Mouse (Mus musculus): Measurements from ENCODE around the gene Sema6d. TPM values are rescaled to one million over a fixed set of nuclear protein-coding genes. Genes with fewer than 3 reads are reported as not detected.

The Sema6d gene
- polyA plus RNA-seq, 1 experiment from 2014 or later, result 27.5 TPM

GRCm38 (mm10) chr2:124562091-124562490 lies 472.3 kb downstream of the Sema6d start:
- H3K27ac ChIP-seq (ENCODE audit: poor library complexity, severe bottlenecking), result no peak overlapping the region
- WGBS, result 64% methylated on average over 2 of the region's 2 CpGs

GRCm38 (mm10) chr2:124563759-124564158 lies 474.0 kb downstream of the Sema6d start:
- H3K4me2 ChIP-seq, result no peak overlapping the region
- no peaks in the 10 kb centered on the region for H3K36me3 ChIP-seq
- H3K9ac ChIP-seq, result no peak overlapping the region
- H3K27me3 ChIP-seq (replicated peaks), result no peaks in the 10 kb centered on the region
- 79% methylated on average over 5 of the region's 5 CpGs for WGBS
- H3K9me3 ChIP-seq (replicated peaks), result no peaks in the 10 kb centered on the region
- H3K4me1 ChIP-seq (replicated peaks), result peaks cover 5% of the 10 kb centered on the region; the same call in 1 of the 2 replicates
- no peak overlapping the region for H3K27ac ChIP-seq (ENCODE audit: poor library complexity, severe bottlenecking)
- ATAC-seq (ENCODE audit: insufficient number of reproducible peaks, low FRiP score), result no peak
- no peak overlapping the region for H3K4me3 ChIP-seq

More at GRCm38 (mm10) chr2:124562091-124562490, 472.3 kb downstream of the Sema6d start:
- Histone ChIP-seq H3K4me1 (replicated peaks) (peaks cover 8% of the 10 kb centered on the region; the same call in 1 of the 2 replicates), H3K27me3 (replicated peaks) (no peaks in the 10 kb centered on the region), H3K36me3 (no peaks in the 10 kb centered on the region), H3K4me2 (no peak overlapping the region), H3K4me3 (no peak overlapping the region), H3K9ac (no peak overlapping the region), H3K9me3 (replicated peaks) (no peaks in the 10 kb centered on the region)
- ATAC-seq (ENCODE audit: insufficient number of reproducible peaks, low FRiP score), result no peak

GRCm38 (mm10) chr2:124573734-124574133 lies 484.0 kb downstream of the Sema6d start:
- Histone ChIP-seq H3K4me3 (no peak overlapping the region), H3K27ac (ENCODE audit: poor library complexity, severe bottlenecking) (no peak overlapping the region), H3K27me3 (replicated peaks) (no peaks in the 10 kb centered on the region), H3K4me1 (replicated peaks) (peaks cover 3% of the 10 kb centered on the region; the same call in 1 of the 2 replicates), H3K9me3 (replicated peaks) (no peaks in the 10 kb centered on the region), H3K4me2 (no peak overlapping the region), H3K9ac (no peak overlapping the region), H3K36me3 (no peaks in the 10 kb centered on the region)
- no peak for ATAC-seq (ENCODE audit: insufficient number of reproducible peaks, low FRiP score)
- WGBS, result 61% methylated on average over 4 of the region's 4 CpGs

GRCm38 (mm10) chr2:124576053-124576452 lies 486.3 kb downstream of the Sema6d start:
- Histone ChIP-seq H3K27ac (ENCODE audit: poor library complexity, severe bottlenecking) (no peak overlapping the region), H3K4me3 (no peak overlapping the region), H3K9me3 (replicated peaks) (no peaks in the 10 kb centered on the region), H3K4me1 (replicated peaks) (peaks cover 3% of the 10 kb centered on the region; the same call in 1 of the 2 replicates), H3K9ac (no peak overlapping the region), H3K27me3 (replicated peaks) (no peaks in the 10 kb centered on the region), H3K4me2 (no peak overlapping the region), H3K36me3 (no peaks in the 10 kb centered on the region)
- no peak for ATAC-seq (ENCODE audit: insufficient number of reproducible peaks, low FRiP score)
- WGBS, result 61% methylated on average over 2 of the region's 2 CpGs

- no peak overlapping the region for H3K4me2 ChIP-seq
- no peak overlapping the region for H3K27ac ChIP-seq (ENCODE audit: poor library complexity, severe bottlenecking)
- no peaks in the 10 kb centered on the region for H3K36me3 ChIP-seq
- WGBS, result 63% methylated on average over 7 of the region's 7 CpGs
- no peaks in the 10 kb centered on the region for H3K27me3 ChIP-seq (replicated peaks)
- no peak overlapping the region for H3K9ac ChIP-seq
- no peak overlapping the region for H3K4me3 ChIP-seq
- H3K9me3 ChIP-seq (replicated peaks), result no peaks in the 10 kb centered on the region
- ATAC-seq (ENCODE audit: insufficient number of reproducible peaks, low FRiP score), result no peak
- H3K4me1 ChIP-seq (replicated peaks), result 0 out of 2 replicates have a peak, but pooled peaks cover 5% of the 10 kb centered on the region
Measured at GRCm38 (mm10) chr2:124583561-124583960, 493.8 kb downstream of the Sema6d start.

- Histone ChIP-seq H3K9me3 (replicated peaks) (no peaks in the 10 kb centered on the region), H3K27me3 (replicated peaks) (no peaks in the 10 kb centered on the region), H3K9ac (no peak overlapping the region), H3K27ac (ENCODE audit: poor library complexity, severe bottlenecking) (no peak overlapping the region), H3K4me1 (replicated peaks) (no peaks in the 10 kb centered on the region), H3K36me3 (no peaks in the 10 kb centered on the region), H3K4me3 (no peak overlapping the region), H3K4me2 (no peak overlapping the region)
- WGBS, result 91% methylated on average over 4 of the region's 4 CpGs
- ATAC-seq (ENCODE audit: insufficient number of reproducible peaks, low FRiP score), result no peak
Measured at GRCm38 (mm10) chr2:124592750-124593149, 503.0 kb downstream of the Sema6d start.

- no peaks in the 10 kb centered on the region for H3K36me3 ChIP-seq
- no peak overlapping the region for H3K4me2 ChIP-seq
- no peaks in the 10 kb centered on the region for H3K27me3 ChIP-seq (replicated peaks)
- peaks cover 14% of the 10 kb centered on the region for H3K4me1 ChIP-seq (replicated peaks)
- 69% methylated on average over 3 of the region's 3 CpGs for WGBS
- no peak for ATAC-seq (ENCODE audit: insufficient number of reproducible peaks, low FRiP score)
- no peak overlapping the region for H3K9ac ChIP-seq
- no peak overlapping the region for H3K27ac ChIP-seq (ENCODE audit: poor library complexity, severe bottlenecking)
- no peaks in the 10 kb centered on the region for H3K9me3 ChIP-seq (replicated peaks)
- H3K4me3 ChIP-seq, result no peak overlapping the region
Measured at GRCm38 (mm10) chr2:124599014-124599413, 509.2 kb downstream of the Sema6d start.

GRCm38 (mm10) chr2:124601702-124602378 lies 512.1 kb downstream of the Sema6d start:
- no peak for ATAC-seq (ENCODE audit: insufficient number of reproducible peaks, low FRiP score)
- Histone ChIP-seq H3K4me1 (replicated peaks) (peaks cover 17% of the 10 kb centered on the region), H3K27me3 (replicated peaks) (no peaks in the 10 kb centered on the region), H3K9me3 (replicated peaks) (no peaks in the 10 kb centered on the region), H3K4me2 (no peak overlapping the region), H3K27ac (ENCODE audit: poor library complexity, severe bottlenecking) (no peak overlapping the region), H3K4me3 (no peak overlapping the region), H3K36me3 (no peaks in the 10 kb centered on the region), H3K9ac (no peak overlapping the region)
- whole genome bisulfite sequencing, result 71% methylated on average over 9 of the region's 9 CpGs

GRCm38 (mm10) chr2:124602379-124602913 lies 512.7 kb downstream of the Sema6d start:
- H3K9me3 ChIP-seq (replicated peaks), result no peaks in the 10 kb centered on the region
- no peak overlapping the region for H3K4me3 ChIP-seq
- WGBS, result 37% methylated on average over 8 of the region's 8 CpGs
- H3K4me1 ChIP-seq (replicated peaks), result peaks cover 20% of the 10 kb centered on the region
- no peak for ATAC-seq (ENCODE audit: insufficient number of reproducible peaks, low FRiP score)
- no peaks in the 10 kb centered on the region for H3K27me3 ChIP-seq (replicated peaks)
- H3K9ac ChIP-seq, result no peak overlapping the region
- H3K27ac ChIP-seq (ENCODE audit: poor library complexity, severe bottlenecking), result no peak overlapping the region
- no peaks in the 10 kb centered on the region for H3K36me3 ChIP-seq
- peak overlapping the region; percentile 3; the same call in 1 of the 2 replicates for H3K4me2 ChIP-seq

- no peak overlapping the region for H3K9ac ChIP-seq
- H3K4me3 ChIP-seq, result no peak overlapping the region
- ATAC-seq (ENCODE audit: insufficient number of reproducible peaks, low FRiP score), result no peak
- no peaks in the 10 kb centered on the region for H3K9me3 ChIP-seq (replicated peaks)
- no peaks in the 10 kb centered on the region for H3K27me3 ChIP-seq (replicated peaks)
- H3K36me3 ChIP-seq, result no peaks in the 10 kb centered on the region
- H3K27ac ChIP-seq (ENCODE audit: poor library complexity, severe bottlenecking), result no peak overlapping the region
- H3K4me1 ChIP-seq (replicated peaks), result peaks cover 35% of the 10 kb centered on the region
- H3K4me2 ChIP-seq, result no peak overlapping the region
- WGBS, result 88% methylated on average over 1 of the region's 1 CpGs
Measured at GRCm38 (mm10) chr2:124605341-124605740, 515.6 kb downstream of the Sema6d start.

GRCm38 (mm10) chr2:124607986-124608385 lies 518.2 kb downstream of the Sema6d start:
- Histone ChIP-seq H3K4me2 (no peak overlapping the region), H3K36me3 (no peaks in the 10 kb centered on the region), H3K4me1 (replicated peaks) (peaks cover 36% of the 10 kb centered on the region), H3K4me3 (no peak overlapping the region), H3K9ac (no peak overlapping the region), H3K9me3 (replicated peaks) (no peaks in the 10 kb centered on the region), H3K27ac (ENCODE audit: poor library complexity, severe bottlenecking) (no peak overlapping the region), H3K27me3 (replicated peaks) (no peaks in the 10 kb centered on the region)
- ATAC-seq (ENCODE audit: insufficient number of reproducible peaks, low FRiP score), result no peak
- 45% methylated on average over 5 of the region's 5 CpGs for WGBS
